Mouse (Mus musculus): Measurements from ENCODE around the gene Olfr60. TPM values are rescaled to one million over a fixed set of nuclear protein-coding genes. Genes with fewer than 3 reads are reported as not detected.

Gene Olfr60
- polyA plus RNA-seq, 1 experiment from 2014 or later, result not detected

- no peaks in the 10 kb centered on the region for H3K4me1 ChIP-seq
- no peaks in the 10 kb centered on the region for H3K36me3 ChIP-seq
- no peak overlapping the region for H3K9ac ChIP-seq
- no peak overlapping the region for H3K4me3 ChIP-seq (replicated peaks)
- no peak for ATAC-seq (ENCODE audit: insufficient number of reproducible peaks, low FRiP score, low TSS enrichment, low read depth)
- WGBS, result 88% methylated on average over 9 of the region's 9 CpGs
- H3K27ac ChIP-seq (replicated peaks), result no peak overlapping the region
- no peaks in the 10 kb centered on the region for H3K27me3 ChIP-seq
- no peaks in the 10 kb centered on the region for H3K9me3 ChIP-seq (replicated peaks)
- H3K4me2 ChIP-seq (replicated peaks), result no peak overlapping the region
Observed at GRCm38 (mm10) chr7:140295746-140296145, 65.7 kb downstream of the Olfr60 start.

Other genes with a start within 250 kb of the Olfr60 start
- 20.0 and 20.5 TPM in 2 replicates for gene Paox, start 245.9 kb downstream of the Olfr60 start, polyA plus RNA-seq (2015; fragmentation: Nextera tagmentation; extraction: Ambion mirVana)
- 127 and 132 TPM in 2 replicates for gene Echs1, start 245.2 kb downstream of the Olfr60 start, polyA plus RNA-seq (2015; fragmentation: Nextera tagmentation; extraction: Ambion mirVana)
- 22.2 and 23.2 TPM in 2 replicates for gene Mtg1, start 224.1 kb downstream of the Olfr60 start, polyA plus RNA-seq (2015; fragmentation: Nextera tagmentation; extraction: Ambion mirVana)
- 0.87 and 1.3 TPM in 2 replicates for gene Sprn, start 206.8 kb downstream of the Olfr60 start, polyA plus RNA-seq (2015; fragmentation: Nextera tagmentation; extraction: Ambion mirVana)
- 0.03 and 0.16 TPM in 2 replicates for gene Olfr522, start 196.9 kb downstream of the Olfr60 start, polyA plus RNA-seq (2015; fragmentation: Nextera tagmentation; extraction: Ambion mirVana)
- 0.39 and 0.57 TPM in 2 replicates for gene Olfr523, start 188.5 kb downstream of the Olfr60 start, polyA plus RNA-seq (2015; fragmentation: Nextera tagmentation; extraction: Ambion mirVana)
- gene Olfr524, start 155.7 kb downstream of the Olfr60 start, polyA plus RNA-seq (2015; fragmentation: Nextera tagmentation; extraction: Ambion mirVana), result not detected in 2 replicates
- 0.13 and 0.24 TPM in 2 replicates for gene Cd163l1, start 143.4 kb downstream of the Olfr60 start, polyA plus RNA-seq (2015; fragmentation: Nextera tagmentation; extraction: Ambion mirVana)
- not detected in 2 replicates for gene 5830411N06Rik, start 114.4 kb downstream of the Olfr60 start, polyA plus RNA-seq (2015; fragmentation: Nextera tagmentation; extraction: Ambion mirVana)
- gene Olfr525, start 40.8 kb downstream of the Olfr60 start, polyA plus RNA-seq (2015; fragmentation: Nextera tagmentation; extraction: Ambion mirVana), result 0.16 TPM in 1 of 2 replicates, not detected in the other
- gene Olfr527, start 27.7 kb downstream of the Olfr60 start, polyA plus RNA-seq (2015; fragmentation: Nextera tagmentation; extraction: Ambion mirVana), result 0.23 TPM in 1 of 2 replicates, not detected in the other
- 0.14 TPM in 1 of 2 replicates, not detected in the other for gene Olfr530, start 14.7 kb upstream of the Olfr60 start, polyA plus RNA-seq (2015; fragmentation: Nextera tagmentation; extraction: Ambion mirVana)
- not detected in 2 replicates for gene Olfr531, start 41.2 kb upstream of the Olfr60 start, polyA plus RNA-seq (2015; fragmentation: Nextera tagmentation; extraction: Ambion mirVana)
- gene Olfr532, start 60.0 kb upstream of the Olfr60 start, polyA plus RNA-seq (2015; fragmentation: Nextera tagmentation; extraction: Ambion mirVana), result not detected in 2 replicates
- 0.09 and 0.19 TPM in 2 replicates for gene Olfr533, start 101.7 kb upstream of the Olfr60 start, polyA plus RNA-seq (2015; fragmentation: Nextera tagmentation; extraction: Ambion mirVana)
- not detected in 2 replicates for gene Olfr535, start 122.5 kb upstream of the Olfr60 start, polyA plus RNA-seq (2015; fragmentation: Nextera tagmentation; extraction: Ambion mirVana)
- gene Olfr536, start 145.7 kb upstream of the Olfr60 start, polyA plus RNA-seq (2015; fragmentation: Nextera tagmentation; extraction: Ambion mirVana), result 0.76 TPM in 1 of 2 replicates, not detected in the other
- gene Olfr538, start 206.2 kb upstream of the Olfr60 start, polyA plus RNA-seq (2015; fragmentation: Nextera tagmentation; extraction: Ambion mirVana), result not detected in 2 replicates
- not detected in 2 replicates for gene Olfr46, start 239.6 kb upstream of the Olfr60 start, polyA plus RNA-seq (2015; fragmentation: Nextera tagmentation; extraction: Ambion mirVana)

Data from embryonic facial prominence, embryonic 15.5 days (tissue).